Mouse (Mus musculus) kidney, postnatal 10 days (tissue): Measurements from ENCODE around the gene Wfikkn2.
A peak's percentile ranks its signal among the peaks of the same experiment; 100 is the strongest.

ENCODE experiments used
- DNase-seq: peaks from one replicate; pipeline ENCODE4 v3.0.0; 2021; ENCODE audit warnings: mixed read lengths

Wfikkn2 gene

GRCm38 (mm10) chr11:94216247-94216646, 29.6 kb downstream of the Wfikkn2 start:
- no peak for DNase-seq

- no peak for DNase-seq
These were observed 30.2 kb downstream of the Wfikkn2 start for GRCm38 (mm10) chr11:94215581-94215980.

- DNase-seq, result peak; percentile 40
These were observed 31.8 kb downstream of the Wfikkn2 start for GRCm38 (mm10) chr11:94213735-94214594.

GRCm38 (mm10) chr11:94212997-94213396, 32.8 kb downstream of the Wfikkn2 start:
- DNase-seq, result no peak

- no peak for DNase-seq
These were observed 33.3 kb downstream of the Wfikkn2 start for GRCm38 (mm10) chr11:94212489-94212836.

- peak; percentile 84 for DNase-seq
These were observed 33.9 kb downstream of the Wfikkn2 start for GRCm38 (mm10) chr11:94211651-94212488.

- DNase-seq, result peak; percentile 99
These were observed 34.6 kb downstream of the Wfikkn2 start, which contains the start of gene Tob1 for GRCm38 (mm10) chr11:94211124-94211603. TSS of gene Tob1 (plus strand) at chr11:94211454.

GRCm38 (mm10) chr11:94210191-94211086, 35.4 kb downstream of the Wfikkn2 start:
- DNase-seq, result peak; percentile 94

- DNase-seq, result peak; percentile 58
These were observed 36.1 kb downstream of the Wfikkn2 start for GRCm38 (mm10) chr11:94209695-94210131.

GRCm38 (mm10) chr11:94208811-94209675, 36.8 kb downstream of the Wfikkn2 start:
- DNase-seq, result no peak

GRCm38 (mm10) chr11:94206398-94207114, 39.2 kb downstream of the Wfikkn2 start:
- no peak for DNase-seq

GRCm38 (mm10) chr11:94203066-94203465, 42.7 kb downstream of the Wfikkn2 start:
- no peak for DNase-seq

GRCm38 (mm10) chr11:94202106-94202505, 43.7 kb downstream of the Wfikkn2 start:
- DNase-seq, result no peak

GRCm38 (mm10) chr11:94200422-94200821, 45.4 kb downstream of the Wfikkn2 start:
- DNase-seq, result no peak

- no peak for DNase-seq
These were observed 46.0 kb downstream of the Wfikkn2 start for GRCm38 (mm10) chr11:94199771-94200170.

GRCm38 (mm10) chr11:94198405-94199146, 47.2 kb downstream of the Wfikkn2 start:
- no peak for DNase-seq

- peak; percentile 37 for DNase-seq
These were observed 49.5 kb downstream of the Wfikkn2 start for GRCm38 (mm10) chr11:94196311-94196710.

GRCm38 (mm10) chr11:94193109-94193508, 52.7 kb downstream of the Wfikkn2 start:
- no peak for DNase-seq

GRCm38 (mm10) chr11:94190665-94191064, 55.1 kb downstream of the Wfikkn2 start:
- no peak for DNase-seq

- DNase-seq, result no peak
These were observed 56.2 kb downstream of the Wfikkn2 start for GRCm38 (mm10) chr11:94189579-94189978.
